Mouse (Mus musculus): Measurements from ENCODE around the gene Nbl1. TPM values are rescaled to one million over a fixed set of nuclear protein-coding genes. Genes with fewer than 3 reads are reported as not detected.

Gene Nbl1
- total RNA-seq, 2 experiments from 2014 or later = 77.2 to 86.8 TPM

Other genes starting within 250 kb of the Nbl1 start
- gene Pla2g5, start 229.5 kb downstream of the Nbl1 start, total RNA-seq (2021) = under 1 TPM; 0.70 to 0.73 TPM
- not detected for gene Gm13030, start 219.0 kb downstream of the Nbl1 start, total RNA-seq (2021)
- gene Pla2g2e, start 215.1 kb downstream of the Nbl1 start, total RNA-seq (2021) = not detected
- 10 to 100 TPM; 10.8 to 12.8 TPM for gene Otud3, start 179.0 kb downstream of the Nbl1 start, total RNA-seq (2021)
- gene Rnf186, start 125.9 kb downstream of the Nbl1 start, total RNA-seq (2021) = not detected
- 1 to 10 TPM; 2.0 to 2.5 TPM for gene Tmco4, start 120.1 kb downstream of the Nbl1 start, total RNA-seq (2021)
- 1 to 10 TPM; 6.5 to 8.8 TPM for gene Htr6, start 17.4 kb downstream of the Nbl1 start, total RNA-seq (2021)
- gene Minos1, start 38.1 kb upstream of the Nbl1 start, total RNA-seq (2021) = 100 to 1,000 TPM; 198 to 212 TPM
- 100 to 1,000 TPM; 417 to 423 TPM for gene Capzb, start 99.9 kb upstream of the Nbl1 start, total RNA-seq (2021)
- gene Pqlc2, start 217.7 kb upstream of the Nbl1 start, total RNA-seq (2021) = 10 to 100 TPM; 11.9 to 13.2 TPM
- gene Akr7a5, start 217.8 kb upstream of the Nbl1 start, total RNA-seq (2021) = 10 to 100 TPM; 32.1 to 32.3 TPM

Data from layer of hippocampus, postnatal 36 days (tissue).